Mouse (Mus musculus): Measurements from ENCODE around the gene Prickle3.

DNA sequence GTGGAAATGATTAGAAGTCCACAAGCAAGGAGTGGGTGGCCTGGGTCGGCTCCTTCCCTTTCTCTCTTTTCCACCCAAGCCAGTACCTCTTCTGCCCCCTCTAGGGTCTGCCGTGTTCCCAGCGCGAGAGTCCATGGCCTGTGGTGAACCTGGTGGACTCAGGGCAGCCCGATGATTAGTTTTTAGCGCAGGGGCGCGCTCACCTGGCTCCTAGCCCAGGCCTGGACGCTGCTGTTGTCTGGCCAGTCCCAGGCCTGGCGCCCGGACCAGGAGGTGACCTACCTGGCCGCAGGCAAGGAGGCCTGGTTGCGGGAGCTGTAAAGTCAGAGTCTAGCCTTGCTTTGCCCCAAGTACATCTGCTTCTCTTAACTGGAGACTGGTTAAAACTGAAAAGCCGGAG lies 23.8 kb downstream of the Prickle3 start, which contains the start of gene Magix:
- TF ChIP-seq POLR2A (IDR thresholded peaks at IDR 0.05; ENCODE audit: insufficient read depth, low read length) (no peak), CTCF (IDR thresholded peaks at IDR 0.05; ENCODE audit: low read depth, low read length) (no peak)

Measured in ES-Bruce4 (cell line).